Mouse (Mus musculus) T-helper 2 cell (primary cell): ENCODE measurements around the gene Otud7a.

ENCODE experiments used
- in situ Hi-C: fragments of 300-600 bp; cut with MboI, MseI; formaldehyde crosslinking; loops from one replicate; pipeline ENCODE4 v1.15.1; 2025; ENCODE audit warnings: high pct_unique_total_duplicates

The Otud7a gene

GRCm38 (mm10) chr7:63697921-63698320 is 253.4 kb downstream of the Otud7a start:
- in situ Hi-C loops, result no loop called here

- in situ Hi-C loops, result no loop called here
These were observed 273.4 kb downstream of the Otud7a start for GRCm38 (mm10) chr7:63717903-63718302.

- in situ Hi-C loops, result no loop called here
These were observed 274.8 kb downstream of the Otud7a start for GRCm38 (mm10) chr7:63719183-63719944.

- in situ Hi-C loops, result no loop called here
These were observed 276.1 kb downstream of the Otud7a start for GRCm38 (mm10) chr7:63720682-63721081.

GRCm38 (mm10) chr7:63725040-63725729 is 280.6 kb downstream of the Otud7a start:
- in situ Hi-C loops, result loop anchor here (25.0 kb wide), 1 partner anchor 1012 kb away; no protein-coding TSS in a partner anchor

GRCm38 (mm10) chr7:63729605-63730004 is 285.1 kb downstream of the Otud7a start:
- in situ Hi-C loops, result loop anchor here (25.0 kb wide), 1 partner anchor 1008 kb away; no protein-coding TSS in a partner anchor

GRCm38 (mm10) chr7:63730012-63730411 is 285.5 kb downstream of the Otud7a start:
- in situ Hi-C loops, result loop anchor here (25.0 kb wide), 1 partner anchor 1007 kb away; no protein-coding TSS in a partner anchor

GRCm38 (mm10) chr7:63737725-63738124 is 293.2 kb downstream of the Otud7a start:
- in situ Hi-C loops, result loop anchor here (25.0 kb wide), 1 partner anchor 1000 kb away; no protein-coding TSS in a partner anchor

- in situ Hi-C loops, result loop anchor here (25.0 kb wide), 1 partner anchor 999 kb away; no protein-coding TSS in a partner anchor
These were observed 293.6 kb downstream of the Otud7a start for GRCm38 (mm10) chr7:63738142-63738541.

- in situ Hi-C loops, result loop anchor here (25.0 kb wide), 1 partner anchor 994 kb away; no protein-coding TSS in a partner anchor
These were observed 298.6 kb downstream of the Otud7a start for GRCm38 (mm10) chr7:63743116-63743515.

GRCm38 (mm10) chr7:63752081-63752480 is 307.5 kb downstream of the Otud7a start:
- in situ Hi-C loops, result loop anchor here (5.0 to 10.0 kb wide), 4 partner anchors 70 to 1123 kb away; partner anchors contain the start of genes E030018B13Rik and Nsmce3

GRCm38 (mm10) chr7:63753274-63753751 is 308.8 kb downstream of the Otud7a start:
- in situ Hi-C loops, result loop anchor here (5.0 to 10.0 kb wide), 4 partner anchors 69 to 1121 kb away; partner anchors contain the start of genes E030018B13Rik and Nsmce3

- in situ Hi-C loops, result loop anchor here (5.0 to 10.0 kb wide), 5 partner anchors 67 to 1120 kb away; partner anchors contain the start of genes E030018B13Rik and Nsmce3
These were observed 310.3 kb downstream of the Otud7a start for GRCm38 (mm10) chr7:63754573-63755475.

- in situ Hi-C loops, result loop anchor here (5.0 to 10.0 kb wide), 3 partner anchors 159 to 1119 kb away; partner anchors contain the start of genes E030018B13Rik and Nsmce3
These were observed 311.0 kb downstream of the Otud7a start for GRCm38 (mm10) chr7:63755476-63755948.

- in situ Hi-C loops, result loop anchor here (5.0 to 10.0 kb wide), 3 partner anchors 158 to 1118 kb away; partner anchors contain the start of genes E030018B13Rik and Nsmce3
These were observed 312.7 kb downstream of the Otud7a start for GRCm38 (mm10) chr7:63757136-63757677.

- in situ Hi-C loops, result loop anchor here (5.0 to 10.0 kb wide), 3 partner anchors 157 to 1117 kb away; partner anchors contain the start of genes E030018B13Rik and Nsmce3
These were observed 313.2 kb downstream of the Otud7a start for GRCm38 (mm10) chr7:63757678-63758239.

GRCm38 (mm10) chr7:63758240-63758826 is 313.8 kb downstream of the Otud7a start:
- in situ Hi-C loops, result loop anchor here (5.0 to 10.0 kb wide), 3 partner anchors 156 to 1116 kb away; partner anchors contain the start of genes E030018B13Rik and Nsmce3

- in situ Hi-C loops, result loop anchor here (5.0 to 10.0 kb wide), 3 partner anchors 155 to 1115 kb away; partner anchors contain the start of genes E030018B13Rik and Nsmce3
These were observed 315.1 kb downstream of the Otud7a start for GRCm38 (mm10) chr7:63759606-63760005.

- in situ Hi-C loops, result no loop called here
These were observed 318.0 kb downstream of the Otud7a start for GRCm38 (mm10) chr7:63762529-63762928.
